7 mouse cellular contexts compared by ENCODE assay signal in genomic region chr7:132811716-132812618, GRCm38 (mm10). TPM values are rescaled to one million over a fixed set of nuclear protein-coding genes. Genes with fewer than 3 reads are reported as not detected.
DNase-seq lines count a peak whose midpoint lies in the region; ATAC-seq lines count a peak whose summit lies in the region.

No protein-coding gene starts in this region.

- peak overlapping the region; percentile 93 for H3K9ac ChIP-seq in limb, embryonic 11.5 days (ENCODE audit: low read length)
- peak overlapping the region; percentile 53 for H3K9ac ChIP-seq in midbrain, embryonic 15.5 days

- peak; percentile 34 for DNase-seq in 3T3-L1 (ENCODE audit: low read depth, low spot score)
- peak; percentile 52 to 57 for DNase-seq in B cell, adult 2 months
- peak; percentile 72 for DNase-seq in cerebellum, adult 9-11 months
- DNase-seq in heart, embryonic 10.5 days (ENCODE audit: low spot score), result peak; percentile 79
- DNase-seq in limb, embryonic 11.5 days (ENCODE audit: low spot score), result peak; percentile 65
- DNase-seq in thymus, postnatal 36 days, result peak; percentile 49 to 51

- peaks cover 74% of the 10 kb centered on the region for H3K4me1 ChIP-seq in heart, embryonic 10.5 days
- peaks cover 60% of the 10 kb centered on the region for H3K4me1 ChIP-seq in limb, embryonic 11.5 days (ENCODE audit: control insufficient read depth, insufficient read depth, low read length)
- peaks cover 66% of the 10 kb centered on the region for H3K4me1 ChIP-seq in midbrain, embryonic 15.5 days

- H3K4me2 ChIP-seq in limb, embryonic 11.5 days (ENCODE audit: low read depth, severe bottlenecking), result peak overlapping the region; percentile 88
- H3K4me2 ChIP-seq in midbrain, embryonic 15.5 days, result peak overlapping the region; percentile 77

- no peaks in the 10 kb centered on the region for H3K27me3 ChIP-seq in heart, embryonic 10.5 days (ENCODE audit: insufficient read depth, poor library complexity, severe bottlenecking)
- H3K27me3 ChIP-seq in limb, embryonic 11.5 days (ENCODE audit: control insufficient read depth, insufficient read depth, low read length), result no peaks in the 10 kb centered on the region
- H3K27me3 ChIP-seq in midbrain, embryonic 15.5 days (replicated peaks), result no peaks in the 10 kb centered on the region

- H3K36me3 ChIP-seq in heart, embryonic 10.5 days, result no peaks in the 10 kb centered on the region
- no peaks in the 10 kb centered on the region for H3K36me3 ChIP-seq in limb, embryonic 11.5 days (ENCODE audit: control insufficient read depth, insufficient read depth, low read length)
- no peaks in the 10 kb centered on the region for H3K36me3 ChIP-seq in midbrain, embryonic 15.5 days (replicated peaks)

- no peak for ATAC-seq in limb, embryonic 11.5 days (ENCODE audit: insufficient number of reproducible peaks, low FRiP score, low TSS enrichment, low read depth)
- ATAC-seq in midbrain, embryonic 15.5 days (replicated peaks), result no peak

- peak overlapping the region; percentile 81 for H3K4me3 ChIP-seq in heart, embryonic 10.5 days
- peak overlapping the region; percentile 68 for H3K4me3 ChIP-seq in limb, embryonic 11.5 days (ENCODE audit: low read depth, low read length)
- H3K4me3 ChIP-seq in midbrain, embryonic 15.5 days, result peak overlapping the region; percentile 79

- no peaks in the 10 kb centered on the region for H3K9me3 ChIP-seq in heart, embryonic 10.5 days
- H3K9me3 ChIP-seq in limb, embryonic 11.5 days (ENCODE audit: control insufficient read depth, low read length), result no peaks in the 10 kb centered on the region
- H3K9me3 ChIP-seq in midbrain, embryonic 15.5 days, result no peaks in the 10 kb centered on the region

- WGBS in heart, embryonic 10.5 days, result 10% methylated on average over 23 of the region's 23 CpGs
- WGBS in limb, embryonic 11.5 days, result 9% methylated on average over 23 of the region's 23 CpGs
- WGBS in midbrain, embryonic 15.5 days, result 14% methylated on average over 23 of the region's 23 CpGs

- H3K27ac ChIP-seq in heart, embryonic 10.5 days, result peak overlapping the region; percentile 94
- peak overlapping the region; percentile 90 for H3K27ac ChIP-seq in limb, embryonic 11.5 days (replicated peaks; ENCODE audit: low read depth, low read length)
- H3K27ac ChIP-seq in midbrain, embryonic 15.5 days, result peak overlapping the region; percentile 86

RNA-seq across cellular contexts. Expression of gene Fam53b, which starts 1.7 kb away (rescaled TPM):
- polyA plus RNA-seq in heart, embryonic 10.5 days (2016; fragmentation: Nextera tagmentation; extraction: Ambion mirVana), result 17.7 and 18.4 TPM in 2 replicates
- polyA plus RNA-seq in limb, embryonic 11.5 days (2014; fragmentation: Nextera tagmentation; extraction: Ambion mirVana), result 23.8 and 29.3 TPM in 2 replicates
- polyA plus RNA-seq in midbrain, embryonic 15.5 days (2015; fragmentation: Nextera tagmentation; extraction: Ambion mirVana), result 15.4 and 15.7 TPM in 2 replicates

RNA-seq across cellular contexts. Expression of gene Eef1akmt2, which starts 40.5 kb away (rescaled TPM):
- polyA plus RNA-seq in heart, embryonic 10.5 days (2016; fragmentation: Nextera tagmentation; extraction: Ambion mirVana), result 44.1 and 54.1 TPM in 2 replicates
- polyA plus RNA-seq in limb, embryonic 11.5 days (2014; fragmentation: Nextera tagmentation; extraction: Ambion mirVana), result 76.6 and 79.4 TPM in 2 replicates
- polyA plus RNA-seq in midbrain, embryonic 15.5 days (2015; fragmentation: Nextera tagmentation; extraction: Ambion mirVana), result 83.9 and 88.1 TPM in 2 replicates

RNA-seq across cellular contexts. Expression of gene Abraxas2, which starts 47.1 kb away (rescaled TPM):
- polyA plus RNA-seq in heart, embryonic 10.5 days (2016; fragmentation: Nextera tagmentation; extraction: Ambion mirVana), result 26.9 and 28.0 TPM in 2 replicates
- polyA plus RNA-seq in limb, embryonic 11.5 days (2014; fragmentation: Nextera tagmentation; extraction: Ambion mirVana), result 40.7 and 41.3 TPM in 2 replicates
- polyA plus RNA-seq in midbrain, embryonic 15.5 days (2015; fragmentation: Nextera tagmentation; extraction: Ambion mirVana), result 36.1 and 38.7 TPM in 2 replicates
